Comparison of ENCODE assay signal across 8 mouse cellular contexts in the genomic region with DNA sequence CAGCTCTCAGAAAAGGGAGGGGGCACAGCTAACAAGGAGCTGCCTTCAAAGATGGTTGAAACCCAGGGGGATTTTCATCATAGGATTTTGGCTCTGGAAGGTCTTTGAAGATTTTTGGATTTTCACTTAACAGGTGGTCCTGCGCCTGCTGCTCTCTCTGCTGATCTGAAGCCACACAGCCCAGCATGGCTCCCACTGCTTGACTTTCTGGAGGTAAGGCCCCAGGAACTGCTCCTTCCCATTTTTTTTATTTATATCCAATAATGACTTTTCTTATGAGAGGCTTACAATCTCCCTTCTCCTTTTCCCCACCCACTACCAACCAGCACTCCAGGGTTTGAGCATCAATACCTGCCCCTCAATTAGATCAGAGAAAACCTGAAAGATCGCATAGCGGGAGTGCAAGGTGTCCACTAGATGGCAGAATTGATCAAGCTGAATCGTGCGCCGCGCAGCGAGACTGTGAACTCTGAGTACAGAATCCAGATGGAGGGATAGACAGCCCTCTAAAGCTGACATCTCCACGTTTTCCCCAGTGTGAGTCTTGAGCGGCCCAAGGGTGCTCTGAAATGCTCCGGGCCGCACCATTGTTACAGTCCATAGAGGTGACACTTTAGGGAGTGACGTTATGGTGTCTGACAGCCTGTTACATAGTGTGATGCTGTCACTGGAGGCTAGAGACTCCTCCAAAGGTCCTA.
DNase-seq lines count a peak whose midpoint lies in the region; ATAC-seq and TF ChIP-seq lines count a peak whose summit lies in the region.

No protein-coding gene starts in this region.

- H3K27me3 ChIP-seq in forebrain, embryonic 16.5 days (replicated peaks; ENCODE audit: control insufficient read depth, insufficient read depth, low read length): 0 out of 2 replicates have a peak, but pooled peaks cover 4% of the 10 kb centered on the region
- peaks cover 4% of the 10 kb centered on the region for H3K27me3 ChIP-seq in hindbrain, embryonic 16.5 days (replicated peaks; ENCODE audit: control insufficient read depth, insufficient read depth, low read length)
- no peaks in the 10 kb centered on the region for H3K27me3 ChIP-seq in small intestine, adult 2 months (ENCODE audit: control insufficient read depth, insufficient read depth, low read length)

- no peak overlapping the region for H3K9ac ChIP-seq in forebrain, embryonic 16.5 days (replicated peaks; ENCODE audit: low read depth, low read length)
- H3K9ac ChIP-seq in hindbrain, embryonic 16.5 days (ENCODE audit: low read depth, low read length): no peak overlapping the region

- H3K27ac ChIP-seq in forebrain, embryonic 16.5 days (ENCODE audit: low read length): no peak overlapping the region
- no peak overlapping the region for H3K27ac ChIP-seq in hindbrain, embryonic 16.5 days (ENCODE audit: low read depth, low read length)
- H3K27ac ChIP-seq in small intestine, adult 2 months (ENCODE audit: insufficient read depth, low read depth, low read length): no peak overlapping the region

- ATAC-seq in forebrain, embryonic 16.5 days: peak; percentile 93
- ATAC-seq in hindbrain, embryonic 16.5 days: peak; percentile 84
- ATAC-seq in megakaryocyte progenitor cell, adult 5-6 weeks (replicated peaks; ENCODE audit: poor library complexity): peak; percentile 96

- no peaks in the 10 kb centered on the region for H3K9me3 ChIP-seq in forebrain, embryonic 16.5 days (ENCODE audit: control insufficient read depth, low read length)
- H3K9me3 ChIP-seq in hindbrain, embryonic 16.5 days (ENCODE audit: control insufficient read depth, low read length): no peaks in the 10 kb centered on the region

- peak; percentile 87 for DNase-seq in heart, adult 11 months
- no peak for DNase-seq in heart, postnatal 25 days (ENCODE audit: low spot score)
- DNase-seq in cerebellum, adult 11-12 months: peak; percentile 16
- DNase-seq in layer of hippocampus, postnatal 25 days (ENCODE audit: extremely low spot score in 1 of 2, low spot score in 1 of 2): peak; percentile 40 to 55

- TF ChIP-seq CTCF in small intestine, adult 2 months (IDR thresholded peaks at IDR 0.05; ENCODE audit: extremely low read depth, insufficient read length, insufficient replicate concordance, low read depth, low read length): peak; percentile 70; the same call in 1 of the 2 replicates

- H3K4me3 ChIP-seq in forebrain, embryonic 16.5 days (replicated peaks; ENCODE audit: low read length): no peak overlapping the region
- H3K4me3 ChIP-seq in hindbrain, embryonic 16.5 days (ENCODE audit: low read length): peak overlapping the region; percentile 13; the same call in 1 of the 2 replicates
- no peak overlapping the region for H3K4me3 ChIP-seq in small intestine, adult 2 months (ENCODE audit: low read depth, low read length)

- intact Hi-C loops in heart, postnatal 25 days (cut with DNase I): loop anchor here (10.0 kb wide), 2 partner anchors 426 to 576 kb away; partner anchors contain the start of gene Pou4f1

- WGBS in forebrain, embryonic 16.5 days: 6% methylated on average over 13 of the region's 13 CpGs
- WGBS in hindbrain, embryonic 16.5 days: 9% methylated on average over 13 of the region's 13 CpGs
- WGBS in small intestine, adult 2 months: 12% methylated on average over 13 of the region's 13 CpGs

- no peak for TF ChIP-seq POLR2A in small intestine, adult 2 months (IDR thresholded peaks at IDR 0.05; ENCODE audit: low read depth, low read length)

- H3K4me1 ChIP-seq in forebrain, embryonic 16.5 days (replicated peaks; ENCODE audit: control insufficient read depth, insufficient read depth, low read length): no peaks in the 10 kb centered on the region; the same call in 1 of the 2 replicates
- H3K4me1 ChIP-seq in hindbrain, embryonic 16.5 days (ENCODE audit: control insufficient read depth, insufficient read depth, low read depth, low read length): no peaks in the 10 kb centered on the region
- no peaks in the 10 kb centered on the region for H3K4me1 ChIP-seq in small intestine, adult 2 months (ENCODE audit: control insufficient read depth, insufficient read depth, insufficient read length, low read length)

- H3K36me3 ChIP-seq in forebrain, embryonic 16.5 days (ENCODE audit: control insufficient read depth, insufficient read depth): no peaks in the 10 kb centered on the region
- no peaks in the 10 kb centered on the region for H3K36me3 ChIP-seq in hindbrain, embryonic 16.5 days (ENCODE audit: control insufficient read depth, insufficient read depth, low read length)
- H3K36me3 ChIP-seq in small intestine, adult 2 months (ENCODE audit: control insufficient read depth, insufficient read depth, low read length): no peaks in the 10 kb centered on the region

- peak overlapping the region; percentile 40 for H3K4me2 ChIP-seq in forebrain, embryonic 16.5 days (ENCODE audit: low read length)
- H3K4me2 ChIP-seq in hindbrain, embryonic 16.5 days (ENCODE audit: low read length): peak overlapping the region; percentile 52
